Mouse (Mus musculus) stomach, postnatal 0 days (tissue): ENCODE measurements at regions not wholly inside any gene's neighbourhood (a gene's known extent, or its start where the extent isn't known, plus 50 kb on each side); places are given as distances from the start of the nearest gene placed in this dataset.

ENCODE experiments used
- CTCF ChIP-seq: IDR thresholded peaks from 2 replicates; pipeline ENCODE4 v1.5.1; 2016; ENCODE audit warnings: antibody characterized with exemption, low read depth, mild to moderate bottlenecking, moderate library complexity
- EP300 ChIP-seq: optimal IDR thresholded peaks from 2 replicates; pipeline ENCODE3; 2016; ENCODE audit warnings: antibody characterized with exemption

- TF ChIP-seq CTCF: no peak
- TF ChIP-seq EP300: no peak
Measured at GRCm38 (mm10) chr3:115599281-115599680, 115.6 kb downstream of the S1pr1 start.
